In the genomic region with DNA sequence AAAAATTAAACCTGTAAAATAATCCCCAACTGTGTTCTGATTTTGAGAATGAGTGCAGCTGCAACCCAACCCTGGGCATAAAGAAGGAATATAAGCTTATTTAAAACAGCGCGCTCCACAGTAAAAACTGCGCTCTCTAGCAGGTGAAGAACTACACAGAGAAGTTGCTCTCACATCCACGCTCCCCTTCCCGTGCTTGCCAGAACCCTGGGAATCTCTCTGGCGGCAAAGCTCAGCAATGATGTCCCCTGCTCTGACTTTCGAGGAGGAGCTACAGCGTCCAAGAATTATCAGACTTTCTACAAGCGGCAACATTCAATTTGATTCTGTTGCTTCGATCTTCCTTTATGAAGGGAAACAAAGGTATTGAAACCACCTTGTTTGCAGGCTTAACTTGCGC, we compare ENCODE assay signal across 18 mouse cellular contexts.
DNase-seq lines count a peak whose midpoint lies in the region; ATAC-seq and TF ChIP-seq lines count a peak whose summit lies in the region.
"Had no signal": no experiment of that assay in that cellular context is flagged by ENCODE, and none has a peak within 500 bp of the region (broad histone marks: within the 10 kb centered on the region; RNA-seq: fewer than 3 reads in every experiment).

No protein-coding gene starts in this region.

- peak; percentile 27; the same call in 1 of the 2 replicates for ATAC-seq in forebrain, postnatal 0 days
- peak; percentile 23; the same call in 1 of the 2 replicates for ATAC-seq in hindbrain, embryonic 13.5 days (ENCODE audit: low FRiP score)
- ATAC-seq in midbrain, embryonic 16.5 days = peak; percentile 49; the same call in 1 of the 2 replicates
- ATAC-seq in megakaryocyte, adult 5-6 weeks (ENCODE audit: poor library complexity, severe bottlenecking) = no peak
- no peak for ATAC-seq in monocyte, adult 5-6 weeks (replicated peaks; ENCODE audit: insufficient number of reproducible peaks, low FRiP score, low TSS enrichment, poor library complexity, severe bottlenecking)

- H3K27me3 ChIP-seq in heart, adult 2 months (ENCODE audit: control insufficient read depth, insufficient read depth, low read length) = no peaks in the 10 kb centered on the region
- H3K27me3 ChIP-seq in forebrain, postnatal 0 days (ENCODE audit: insufficient read depth, low read length) = no peaks in the 10 kb centered on the region
- H3K27me3 ChIP-seq in hindbrain, embryonic 13.5 days = no peaks in the 10 kb centered on the region
- H3K27me3 ChIP-seq in midbrain, embryonic 16.5 days (ENCODE audit: control insufficient read depth, insufficient read depth, low read depth, low read length) = no peaks in the 10 kb centered on the region
- H3K27me3 ChIP-seq: embryonic facial prominence, embryonic 12.5 days; heart, embryonic 13.5 days; neural tube, embryonic 12.5 days had no signal

- H3K9me3 ChIP-seq in forebrain, postnatal 0 days (ENCODE audit: low read length) = no peaks in the 10 kb centered on the region
- H3K9me3 ChIP-seq in hindbrain, embryonic 13.5 days = no peaks in the 10 kb centered on the region
- no peaks in the 10 kb centered on the region for H3K9me3 ChIP-seq in midbrain, embryonic 16.5 days (replicated peaks; ENCODE audit: control insufficient read depth, low read length, poor library complexity, severe bottlenecking)
- H3K9me3 ChIP-seq: embryonic facial prominence, embryonic 12.5 days; heart, embryonic 13.5 days; neural tube, embryonic 12.5 days had no signal

- no peak overlapping the region for H3K27ac ChIP-seq in heart, adult 2 months
- no peak overlapping the region for H3K27ac ChIP-seq in forebrain, postnatal 0 days (ENCODE audit: low read depth, low read length)
- H3K27ac ChIP-seq in hindbrain, embryonic 13.5 days = peak overlapping the region; percentile 74
- H3K27ac ChIP-seq in midbrain, embryonic 16.5 days (ENCODE audit: low read length) = no peak overlapping the region
- H3K27ac ChIP-seq: embryonic facial prominence, embryonic 12.5 days; heart, embryonic 13.5 days; left cerebral cortex, adult 2 months; neural tube, embryonic 12.5 days had no signal

- H3K36me3 ChIP-seq in heart, adult 2 months (ENCODE audit: control insufficient read depth, insufficient read depth, low read length) = no peaks in the 10 kb centered on the region
- H3K36me3 ChIP-seq in forebrain, postnatal 0 days (ENCODE audit: insufficient read depth) = no peaks in the 10 kb centered on the region
- no peaks in the 10 kb centered on the region for H3K36me3 ChIP-seq in hindbrain, embryonic 13.5 days
- H3K36me3 ChIP-seq in midbrain, embryonic 16.5 days (ENCODE audit: control insufficient read depth, insufficient read depth, low read length) = no peaks in the 10 kb centered on the region
- H3K36me3 ChIP-seq: embryonic facial prominence, embryonic 12.5 days; heart, embryonic 13.5 days; neural tube, embryonic 12.5 days had no signal

- H3K4me3 ChIP-seq in heart, adult 2 months = no peak overlapping the region
- H3K4me3 ChIP-seq in forebrain, postnatal 0 days (ENCODE audit: low read depth, low read length) = no peak overlapping the region
- no peak overlapping the region for H3K4me3 ChIP-seq in hindbrain, embryonic 13.5 days
- H3K4me3 ChIP-seq in midbrain, embryonic 16.5 days (ENCODE audit: low read depth, low read length) = no peak overlapping the region
- H3K4me3 ChIP-seq: embryonic facial prominence, embryonic 12.5 days; erythroblast, embryonic 14.5 days; heart, embryonic 13.5 days; left cerebral cortex, adult 2 months; neural tube, embryonic 12.5 days had no signal

- DNase-seq in heart, adult 11 months = peak; percentile 73
- no peak for DNase-seq in heart, adult 2 months
- DNase-seq in forebrain, postnatal 0 days = no peak
- DNase-seq: cerebellum, adult 8-10 months; kidney, postnatal 36 days; lung, adult 18-20 months; right cerebral cortex, postnatal 14 days; thymus, postnatal 36 days had no signal

- H3K4me2 ChIP-seq in forebrain, postnatal 0 days (ENCODE audit: low read depth) = no peak overlapping the region; the same call in 1 of the 2 replicates
- H3K4me2 ChIP-seq in hindbrain, embryonic 13.5 days = no peak overlapping the region
- no peak overlapping the region for H3K4me2 ChIP-seq in midbrain, embryonic 16.5 days (ENCODE audit: low read length)
- H3K4me2 ChIP-seq: embryonic facial prominence, embryonic 12.5 days; heart, embryonic 13.5 days; liver, embryonic 11.5 days; neural tube, embryonic 12.5 days had no signal

- WGBS in heart, adult 2 months = 86% methylated on average over 11 of the region's 11 CpGs
- WGBS in forebrain, postnatal 0 days = 69% methylated on average over 11 of the region's 11 CpGs
- 71% methylated on average over 11 of the region's 11 CpGs for WGBS in hindbrain, embryonic 13.5 days
- 67% methylated on average over 11 of the region's 11 CpGs for WGBS in midbrain, embryonic 16.5 days

- H3K79me2 ChIP-seq in heart, adult 2 months (replicated peaks; ENCODE audit: control insufficient read depth, insufficient read depth, low read length) = no peaks in the 10 kb centered on the region

- TF ChIP-seq POLR2A in heart, adult 2 months (IDR thresholded peaks at IDR 0.05; ENCODE audit: insufficient read depth, low read depth, low read length) = no peak

- TF ChIP-seq EP300 in heart, adult 2 months (IDR thresholded peaks at IDR 0.05; ENCODE audit: insufficient read depth, low read depth, low read length) = no peak

- intact Hi-C loops in heart, adult 2 months (cut with DNase I) = no loop called here

- no peak for TF ChIP-seq CTCF in heart, adult 2 months (IDR thresholded peaks at IDR 0.05)
- no peak for TF ChIP-seq CTCF in forebrain, postnatal 0 days (IDR thresholded peaks at IDR 0.05; ENCODE audit: low read depth)

- no peaks in the 10 kb centered on the region for H3K4me1 ChIP-seq in heart, adult 2 months (ENCODE audit: control insufficient read depth, insufficient read depth, low read length)
- H3K4me1 ChIP-seq in forebrain, postnatal 0 days (ENCODE audit: insufficient read depth) = no peaks in the 10 kb centered on the region
- peaks cover 19% of the 10 kb centered on the region for H3K4me1 ChIP-seq in hindbrain, embryonic 13.5 days (replicated peaks)
- H3K4me1 ChIP-seq in midbrain, embryonic 16.5 days (ENCODE audit: control insufficient read depth, insufficient read depth, low read length) = peaks cover 12% of the 10 kb centered on the region
- H3K4me1 ChIP-seq: embryonic facial prominence, embryonic 12.5 days; heart, embryonic 13.5 days; neural tube, embryonic 12.5 days had no signal

- H3K9ac ChIP-seq in heart, adult 2 months (ENCODE audit: low read depth, low read length) = no peak overlapping the region
- H3K9ac ChIP-seq in forebrain, postnatal 0 days = no peak overlapping the region
- no peak overlapping the region for H3K9ac ChIP-seq in hindbrain, embryonic 13.5 days
- H3K9ac ChIP-seq in midbrain, embryonic 16.5 days (ENCODE audit: low read depth, low read length) = no peak overlapping the region
- H3K9ac ChIP-seq: embryonic facial prominence, embryonic 12.5 days; heart, embryonic 13.5 days; neural tube, embryonic 12.5 days had no signal

Comparison
In these comparisons a context has a peak if more than half of its experiments do, and no peak if none do; other contexts are left out.
1. ATAC-seq: peak in forebrain, postnatal 0 days (single experiment), hindbrain, embryonic 13.5 days (single experiment) and midbrain, embryonic 16.5 days (single experiment); none in megakaryocyte, adult 5-6 weeks (single experiment) and monocyte, adult 5-6 weeks (single experiment).